Mouse (Mus musculus) lung, postnatal 0 days (tissue): Measurements from ENCODE around the gene Dcaf6. TPM values are rescaled to one million over a fixed set of nuclear protein-coding genes. Genes with fewer than 3 reads are reported as not detected.
A peak's percentile ranks its signal among the peaks of the same experiment; 100 is the strongest.

Source experiments
- ATAC-seq: fragments of 200-750 bp; cut with Nextera tagmentation; 2 replicates; pipeline ENCODE4 v1.8.0; 2017; ENCODE audit warnings: moderate library complexity
- DNase-seq: peaks from one replicate; pipeline ENCODE4 v3.0.0-alpha.2; 2016; ENCODE audit warnings: low spot score
- H3K27ac ChIP-seq: fragments of 300-500 bp; sonication (generic); 2 replicates; pipeline ENCODE4 v1.5.1; 2014; ENCODE audit warnings: antibody characterized with exemption, mild to moderate bottlenecking, low read length, mixed read lengths
- H3K27me3 ChIP-seq: fragments of 300-500 bp; sonication (generic); replicated peaks from 2 replicates; pipeline ENCODE4 v1.6.1; 2014; ENCODE audit warnings: low read length, mixed read lengths; ENCODE audit not compliant: insufficient read depth
- H3K36me3 ChIP-seq: fragments of 300-500 bp; sonication (generic); 2 replicates; pipeline ENCODE4 v1.6.1; 2014; ENCODE audit warnings: low read length, mixed read lengths; ENCODE audit not compliant: insufficient read depth
- H3K4me1 ChIP-seq: fragments of 300-500 bp; sonication (generic); 2 replicates; pipeline ENCODE4 v1.6.1; 2014; ENCODE audit warnings: antibody characterized with exemption, low read depth, low read length, mixed read lengths; ENCODE audit not compliant: insufficient read depth
- H3K4me2 ChIP-seq: fragments of 300-500 bp; sonication (generic); replicated peaks from 2 replicates; pipeline ENCODE4 v1.6.1; 2014; ENCODE audit warnings: low read depth, mild to moderate bottlenecking, low read length, moderate library complexity, mixed read lengths
- H3K4me3 ChIP-seq: fragments of 300-500 bp; sonication (generic); 2 replicates; pipeline ENCODE4 v1.5.1; 2014; ENCODE audit warnings: low read depth, low read length
- H3K9ac ChIP-seq: fragments of 300-500 bp; sonication (generic); replicated peaks from 2 replicates; pipeline ENCODE4 v1.6.1; 2014; ENCODE audit warnings: low read depth, mild to moderate bottlenecking
- H3K9me3 ChIP-seq: fragments of 300-500 bp; sonication (generic); 2 replicates; pipeline ENCODE4 v1.6.1; 2016; ENCODE audit warnings: low read length, mixed read lengths
- CTCF ChIP-seq: IDR thresholded peaks from 2 replicates; pipeline ENCODE4 v1.5.1; 2016; ENCODE audit warnings: antibody characterized with exemption, mild to moderate bottlenecking
- EP300 ChIP-seq: IDR thresholded peaks from 2 replicates; pipeline ENCODE4 v1.6.1; 2016; ENCODE audit warnings: antibody characterized with exemption, mild to moderate bottlenecking, control low read depth
- WGBS: fragments of 180-500 bp; shearing (Covaris S2); extraction: QIAGEN DNeasy Blood & Tissue Kit; methylation state at CpG from one replicate; pipeline ENCODE4 v1.1.7; 2014; 5-methylcytosine and 5-hydroxymethylcytosine counted together
- polyA plus RNA-seq: library from polyadenylated mRNA; unstranded; fragments of >200 nt; fragmentation: Nextera tagmentation; extraction: Ambion mirVana; gene quantifications from 2 replicates; pipeline ENCODE4 v1.2.1, GENCODE M21; 2015

Gene Dcaf6
- polyA plus RNA-seq: 22.2 and 22.3 TPM in 2 replicates

DNA sequence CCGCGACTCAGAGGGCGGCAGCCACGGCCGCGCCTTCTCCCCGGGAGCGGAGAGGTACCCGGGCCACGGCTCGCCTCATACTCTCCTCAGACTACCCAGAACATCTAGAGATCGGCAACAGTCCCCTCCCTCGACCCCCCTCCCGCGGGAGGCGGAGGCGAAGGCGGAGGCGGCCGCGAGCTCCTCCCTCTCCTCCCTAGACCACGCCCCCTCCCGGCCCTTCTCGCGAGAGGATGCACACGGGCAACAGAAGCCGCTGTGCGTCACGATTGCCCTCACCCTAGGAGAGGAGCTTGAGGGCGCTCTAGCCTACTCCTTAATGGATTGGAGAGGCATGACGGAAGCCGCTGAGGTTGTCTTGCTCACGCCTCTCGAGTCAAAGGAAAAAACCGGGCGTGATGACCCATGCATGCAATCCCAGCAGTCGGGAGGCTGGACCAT, at the start of gene Dcaf6, which contains the start of gene Mpc2:
TSS of gene Dcaf6 (minus strand) at position 116 of the 441 bp plus-strand sequence.
TSS of gene Mpc2 (plus strand) at position 278 of the 441 bp plus-strand sequence.
- no peaks in the 10 kb centered on the region for H3K36me3 ChIP-seq
- peak within 1 kb of the TSS; percentile 97 for H3K27ac ChIP-seq
- H3K9ac ChIP-seq: peak within 1 kb of the TSS; percentile 86
- DNase-seq: peak; percentile 98
- peaks cover 4% of the 10 kb centered on the region; the same call in 1 of the 2 replicates for H3K4me1 ChIP-seq
- no peaks in the 10 kb centered on the region for H3K27me3 ChIP-seq
- 3% methylated on average over 30 of the region's 37 CpGs for WGBS
- H3K9me3 ChIP-seq: no peaks in the 10 kb centered on the region
- peak; percentile 79; the same call in 1 of the 2 replicates for TF ChIP-seq EP300
- TF ChIP-seq CTCF: peak; percentile 59
- ATAC-seq: peak; percentile 91
- H3K4me2 ChIP-seq: peak within 1 kb of the TSS; percentile 86
- H3K4me3 ChIP-seq: peak within 1 kb of the TSS; percentile 96

DNA sequence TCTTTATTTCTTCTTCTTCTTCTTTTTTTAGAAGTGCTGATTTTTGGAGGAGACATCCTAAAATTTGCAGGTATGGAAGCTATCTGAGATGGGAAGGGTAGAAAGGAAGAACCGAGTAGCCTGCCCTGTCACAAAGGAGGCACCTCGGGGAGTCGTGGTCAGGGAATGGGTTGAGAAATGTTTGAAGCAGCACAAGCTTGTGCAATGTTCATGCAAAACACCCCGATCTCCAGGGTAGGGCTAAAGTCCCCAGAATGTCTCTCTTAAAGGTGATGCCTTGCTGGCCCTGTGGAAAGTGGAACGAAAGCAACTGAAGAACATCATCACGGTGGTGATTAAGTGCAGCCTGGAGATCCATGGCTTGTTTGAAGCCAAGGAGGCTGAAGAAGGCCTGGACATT, 46.0 kb upstream of the Dcaf6 start:
- no peak overlapping the region for H3K9ac ChIP-seq
- no peaks in the 10 kb centered on the region for H3K36me3 ChIP-seq
- no peaks in the 10 kb centered on the region for H3K4me1 ChIP-seq
- ATAC-seq: no peak
- H3K4me2 ChIP-seq: no peak overlapping the region
- no peaks in the 10 kb centered on the region for H3K9me3 ChIP-seq
- no peaks in the 10 kb centered on the region for H3K27me3 ChIP-seq
- TF ChIP-seq EP300: no peak
- TF ChIP-seq CTCF: no peak
- 87% methylated on average over 6 of the region's 6 CpGs for WGBS
- no peak overlapping the region for H3K27ac ChIP-seq
- no peak overlapping the region for H3K4me3 ChIP-seq
- no peak for DNase-seq

DNA sequence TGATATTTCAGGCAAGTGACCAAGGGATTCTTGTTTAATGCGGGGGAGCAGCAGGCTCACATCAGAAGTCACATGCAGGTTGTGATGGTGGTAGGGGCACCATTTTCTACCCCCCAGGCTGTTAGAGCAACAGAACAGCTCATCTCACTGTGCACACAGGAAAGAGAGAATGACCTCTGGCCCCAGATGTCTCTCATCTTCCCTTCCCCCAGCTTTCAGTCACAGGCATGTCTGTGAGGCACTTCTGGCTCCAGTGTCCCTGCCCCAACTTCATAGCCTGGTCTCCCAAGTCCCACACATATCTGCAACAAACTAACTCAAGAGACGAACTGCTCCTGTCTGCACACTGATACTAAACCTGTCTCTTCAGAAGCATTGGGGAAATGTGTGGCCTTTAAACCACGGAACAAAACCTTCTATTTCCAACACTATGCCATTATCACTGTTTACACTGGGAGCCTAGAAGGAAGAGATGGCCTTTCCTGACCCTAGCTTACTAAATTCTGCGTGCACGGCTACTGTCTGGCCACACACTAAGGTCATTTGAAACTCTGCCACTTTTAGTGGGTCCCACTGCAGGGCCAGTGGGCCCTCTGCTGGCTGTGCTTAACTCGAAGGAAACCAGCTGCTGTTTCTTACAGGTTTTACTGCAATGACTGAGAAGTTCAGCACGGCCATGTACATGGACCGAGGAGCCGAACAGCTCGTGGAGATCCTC, 43.2 kb upstream of the Dcaf6 start:
- Histone ChIP-seq H3K27ac (no peak overlapping the region), H3K4me2 (no peak overlapping the region), H3K4me3 (no peak overlapping the region), H3K4me1 (no peaks in the 10 kb centered on the region), H3K36me3 (no peaks in the 10 kb centered on the region), H3K9me3 (no peaks in the 10 kb centered on the region), H3K27me3 (no peaks in the 10 kb centered on the region), H3K9ac (no peak overlapping the region)
- TF ChIP-seq CTCF (peak; percentile 80), EP300 (no peak)
- WGBS: 16% methylated on average over 10 of the region's 10 CpGs
- peak; percentile 78 for ATAC-seq
- DNase-seq: peak; percentile 80

DNA sequence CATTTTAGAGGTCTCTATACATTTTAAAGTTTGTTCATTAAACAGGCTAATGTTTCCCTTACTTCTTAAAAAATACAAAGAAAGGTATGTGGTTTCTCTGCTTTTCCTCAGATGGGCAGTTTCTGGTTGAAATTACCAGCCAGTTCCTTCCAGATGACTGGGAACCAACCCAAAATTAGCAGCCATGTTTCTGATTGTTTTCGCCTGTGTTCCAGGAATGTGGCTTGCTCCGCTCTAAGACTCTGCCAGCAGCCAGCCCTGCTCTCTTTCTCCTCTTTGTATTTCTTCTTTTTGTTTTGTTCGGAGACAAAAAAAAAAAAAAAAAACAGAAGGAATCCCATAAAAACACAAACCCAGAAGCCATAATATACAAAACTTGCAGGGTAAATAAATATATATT, 38.6 kb upstream of the Dcaf6 start:
- ATAC-seq (no peak), DNase-seq (peak; percentile 57)
- no peak overlapping the region for H3K4me3 ChIP-seq
- H3K4me2 ChIP-seq: no peak overlapping the region
- WGBS: 57% methylated on average over 3 of the region's 3 CpGs
- TF ChIP-seq EP300 (no peak), CTCF (no peak)
- no peaks in the 10 kb centered on the region for H3K4me1 ChIP-seq
- no peaks in the 10 kb centered on the region for H3K36me3 ChIP-seq
- no peak overlapping the region for H3K9ac ChIP-seq
- H3K9me3 ChIP-seq: no peaks in the 10 kb centered on the region
- no peaks in the 10 kb centered on the region for H3K27me3 ChIP-seq
- no peak overlapping the region for H3K27ac ChIP-seq

DNA sequence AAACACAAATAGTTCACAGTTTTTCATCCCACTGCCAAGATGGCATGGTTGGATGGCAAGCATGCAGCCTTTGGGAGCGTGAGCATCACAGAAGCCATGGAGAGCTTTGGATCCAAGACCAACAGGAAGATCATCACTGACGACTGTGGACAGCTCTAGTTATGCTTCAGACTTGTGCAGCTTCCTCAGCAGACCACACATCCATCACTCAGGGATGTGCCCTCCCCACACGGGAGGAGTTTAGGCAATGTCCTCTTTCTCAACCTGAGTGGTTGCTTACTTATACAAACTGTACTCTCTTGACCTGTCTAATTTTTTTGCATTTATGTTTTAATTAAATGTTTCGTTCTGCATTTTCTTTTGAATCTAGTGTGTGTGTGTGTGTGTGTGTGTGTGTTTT, 28.9 kb upstream of the Dcaf6 start:
- H3K9me3 ChIP-seq: no peaks in the 10 kb centered on the region
- H3K27me3 ChIP-seq: no peaks in the 10 kb centered on the region
- H3K4me1 ChIP-seq: no peaks in the 10 kb centered on the region
- 70% methylated on average over 4 of the region's 4 CpGs for WGBS
- H3K4me3 ChIP-seq: no peak overlapping the region
- no peak for DNase-seq
- H3K4me2 ChIP-seq: no peak overlapping the region
- H3K36me3 ChIP-seq: no peaks in the 10 kb centered on the region
- H3K27ac ChIP-seq: no peak overlapping the region
- no peak for TF ChIP-seq EP300
- no peak for TF ChIP-seq CTCF
- ATAC-seq: no peak
- no peak overlapping the region for H3K9ac ChIP-seq

DNA sequence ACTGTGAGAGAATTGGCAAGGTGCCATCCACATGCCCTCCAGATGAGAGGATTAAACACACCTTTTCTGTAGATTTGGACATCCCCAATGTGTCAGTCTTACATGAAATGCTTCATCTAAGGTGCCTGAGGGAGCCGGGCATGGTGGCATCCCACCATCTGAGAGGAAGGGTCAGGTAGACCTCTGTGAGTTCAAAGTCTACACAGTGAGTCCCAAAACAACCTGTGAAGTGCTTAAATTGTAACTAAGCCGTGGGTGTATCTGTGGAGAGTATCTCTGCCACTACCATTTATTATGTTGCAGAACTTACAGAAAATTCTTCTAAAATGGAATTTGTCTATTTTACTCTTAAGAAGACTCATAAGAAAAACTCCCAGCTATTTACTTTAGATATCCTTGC, 25.8 kb upstream of the Dcaf6 start:
- Histone ChIP-seq H3K36me3 (no peaks in the 10 kb centered on the region), H3K4me2 (no peak overlapping the region), H3K9me3 (no peaks in the 10 kb centered on the region), H3K4me1 (no peaks in the 10 kb centered on the region), H3K4me3 (no peak overlapping the region), H3K27me3 (no peaks in the 10 kb centered on the region), H3K27ac (no peak overlapping the region), H3K9ac (no peak overlapping the region)
- ATAC-seq (no peak), DNase-seq (no peak)
- TF ChIP-seq CTCF (no peak), EP300 (no peak)
- 80% methylated on average over 2 of the region's 2 CpGs for WGBS
